Mouse (Mus musculus) heart, embryonic 14.5 days (tissue): ENCODE results near the gene Frs2. TPM values are rescaled to one million over a fixed set of nuclear protein-coding genes. Genes with fewer than 3 reads are reported as not detected.
A peak's percentile ranks its signal among the peaks of the same experiment; 100 is the strongest.

Source experiments
- ATAC-seq: fragments of 200-750 bp; cut with Nextera tagmentation; 2 replicates; pipeline ENCODE4 v1.8.0; 2017; ENCODE audit warnings: low read depth, moderate TSS enrichment; ENCODE audit not compliant: insufficient number of reproducible peaks, insufficient read depth, low FRiP score
- H3K27ac ChIP-seq, 2 experiments: fragments of 200-500 bp in 1 of 2; fragments of 300-500 bp in 1 of 2; sonication (generic) in 1 of 2; replicated peaks in 1 of 2; 2 replicates each; pipeline ENCODE4 v1.5.1; 2012 to 2014; ENCODE audit warnings: low read depth in 2 of 2, low read length in 2 of 2, control low read depth in 1 of 2, mild to moderate bottlenecking in 1 of 2, mixed read lengths in 1 of 2; ENCODE audit not compliant: control insufficient read depth in 1 of 2, insufficient read depth in 1 of 2
- H3K27me3 ChIP-seq: fragments of 300-500 bp; sonication (generic); 2 replicates; pipeline ENCODE4 v1.6.1; 2014; ENCODE audit warnings: mild to moderate bottlenecking, low read length, control low read depth; ENCODE audit not compliant: control insufficient read depth, insufficient read depth
- H3K36me3 ChIP-seq: fragments of 300-500 bp; sonication (generic); 2 replicates; pipeline ENCODE4 v1.6.1; 2014; ENCODE audit warnings: mild to moderate bottlenecking, control low read depth, low read length, mixed read lengths; ENCODE audit not compliant: control insufficient read depth, insufficient read depth
- H3K4me1 ChIP-seq, 2 experiments: fragments of 200-500 bp in 1 of 2; fragments of 300-500 bp in 1 of 2; sonication (generic) in 1 of 2; 2 replicates each; pipeline ENCODE4 v1.6.1; 2012 to 2014; ENCODE audit warnings: low read length in 2 of 2, control low read depth in 1 of 2, mixed read lengths in 1 of 2; ENCODE audit not compliant: control insufficient read depth in 2 of 2, insufficient read depth in 2 of 2
- H3K4me2 ChIP-seq: fragments of 300-500 bp; sonication (generic); 2 replicates; pipeline ENCODE4 v1.6.1; 2014; ENCODE audit warnings: mild to moderate bottlenecking, low read length
- H3K4me3 ChIP-seq, 2 experiments: fragments of 200-500 bp in 1 of 2; fragments of 300-500 bp in 1 of 2; sonication (generic) in 1 of 2; 2 replicates each; pipeline ENCODE4 v1.5.1; 2012 to 2014; ENCODE audit warnings: low read length in 2 of 2, mild to moderate bottlenecking in 2 of 2, control low read depth in 1 of 2, low read depth in 1 of 2, moderate library complexity in 1 of 2; ENCODE audit not compliant: control insufficient read depth in 1 of 2, insufficient read depth in 1 of 2
- H3K9ac ChIP-seq: fragments of 300-500 bp; sonication (generic); 2 replicates; pipeline ENCODE4 v1.6.1; 2014; ENCODE audit warnings: mild to moderate bottlenecking, low read length
- H3K9me3 ChIP-seq: fragments of 300-500 bp; sonication (generic); 2 replicates; pipeline ENCODE4 v1.6.1; 2016; ENCODE audit warnings: low read length, control low read depth; ENCODE audit not compliant: control insufficient read depth
- WGBS: fragments of 180-500 bp; shearing (Covaris S2); extraction: QIAGEN DNeasy Blood & Tissue Kit; methylation state at CpG from one replicate; pipeline ENCODE4 v1.1.7; 2014; 5-methylcytosine and 5-hydroxymethylcytosine counted together
- polyA plus RNA-seq: library from polyadenylated mRNA; unstranded; fragments of >200 nt; fragmentation: Nextera tagmentation; extraction: Ambion mirVana; gene quantifications from 2 replicates; pipeline ENCODE4 v1.2.1, GENCODE M21; 2014

Gene Frs2
- polyA plus RNA-seq, 1 experiment from 2014 or later = 26.1 TPM

GRCm38 (mm10) chr10:117119531-117119930 is 28.8 kb downstream of the Frs2 start:
- Histone ChIP-seq H3K27me3 (no peaks in the 10 kb centered on the region), H3K27ac (peak overlapping the region; percentile 34 to 83), H3K4me2 (peak overlapping the region; percentile 57), H3K9ac (peak overlapping the region; percentile 58), H3K4me3 (no peak overlapping the region), H3K9me3 (no peaks in the 10 kb centered on the region), H3K36me3 (0 out of 2 replicates have a peak, but pooled peaks cover 4% of the 10 kb centered on the region), H3K4me1 (peaks cover 14 to 50% of the 10 kb centered on the region in 2 experiments)
- WGBS = 16% methylated on average over 11 of the region's 11 CpGs
- no peak for ATAC-seq

- H3K4me1 ChIP-seq = peaks cover 14 to 51% of the 10 kb centered on the region in 2 experiments
- no peaks in the 10 kb centered on the region for H3K9me3 ChIP-seq
- H3K27ac ChIP-seq = peak overlapping the region; percentile 61 to 83
- H3K4me2 ChIP-seq = no peak overlapping the region
- H3K36me3 ChIP-seq = 0 out of 2 replicates have a peak, but pooled peaks cover 4% of the 10 kb centered on the region
- no peaks in the 10 kb centered on the region for H3K27me3 ChIP-seq
- 34% methylated on average over 7 of the region's 7 CpGs for WGBS
- no peak overlapping the region for H3K4me3 ChIP-seq
- H3K9ac ChIP-seq = no peak overlapping the region
- no peak for ATAC-seq
These were observed 29.9 kb downstream of the Frs2 start for GRCm38 (mm10) chr10:117118421-117118831.

GRCm38 (mm10) chr10:117115652-117116051 is 32.7 kb downstream of the Frs2 start:
- 37% methylated on average over 3 of the region's 3 CpGs for WGBS
- Histone ChIP-seq H3K36me3 (0 out of 2 replicates have a peak, but pooled peaks cover 4% of the 10 kb centered on the region), H3K27ac (peak overlapping the region; percentile 50 to 73; a peak in 2 of 4 replicates), H3K9me3 (no peaks in the 10 kb centered on the region), H3K4me3 (no peak overlapping the region), H3K4me1 (peaks cover 17 to 69% of the 10 kb centered on the region in 2 experiments), H3K4me2 (no peak overlapping the region), H3K27me3 (no peaks in the 10 kb centered on the region), H3K9ac (no peak overlapping the region)
- no peak for ATAC-seq

DNA sequence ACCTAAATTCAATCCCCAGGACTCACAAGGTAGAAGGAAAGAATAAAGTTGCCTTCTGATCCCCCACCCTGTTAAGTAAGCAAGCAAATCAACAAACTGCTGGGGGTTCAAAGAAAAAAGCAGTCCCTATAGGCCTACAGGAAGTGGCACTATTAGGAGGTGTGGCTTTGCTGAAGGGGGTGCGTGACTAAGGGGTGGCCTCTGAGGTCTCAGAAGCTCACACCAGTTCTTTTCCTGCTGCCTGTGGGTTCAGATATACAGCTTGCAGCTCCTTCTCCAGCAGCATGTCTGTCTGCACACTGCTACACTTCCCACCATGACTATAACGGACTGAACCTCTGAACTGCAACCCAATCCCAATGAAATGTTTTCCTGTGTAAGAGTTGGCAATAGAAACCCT is 35.8 kb downstream of the Frs2 start:
- Histone ChIP-seq H3K36me3 (0 out of 2 replicates have a peak, but pooled peaks cover 3% of the 10 kb centered on the region), H3K27me3 (no peaks in the 10 kb centered on the region), H3K9ac (no peak overlapping the region), H3K4me1 (peaks cover 10 to 44% of the 10 kb centered on the region in 2 experiments), H3K27ac (0 out of 4 replicates have a peak overlapping the region, but pooled peaks of 1 of the 2 experiments have one; percentile 8), H3K9me3 (no peaks in the 10 kb centered on the region), H3K4me3 (no peak overlapping the region), H3K4me2 (no peak overlapping the region)
- 48% methylated on average over 2 of the region's 2 CpGs for WGBS
- no peak for ATAC-seq

- Histone ChIP-seq H3K9me3 (no peaks in the 10 kb centered on the region), H3K27me3 (no peaks in the 10 kb centered on the region), H3K4me2 (no peak overlapping the region), H3K9ac (no peak overlapping the region), H3K27ac (peak overlapping the region in 1 of 2 experiments; percentile 48; a peak in 2 of 4 replicates), H3K4me3 (no peak overlapping the region), H3K4me1 (peaks cover 10 to 41% of the 10 kb centered on the region in 2 experiments), H3K36me3 (0 out of 2 replicates have a peak, but pooled peaks cover 3% of the 10 kb centered on the region)
- 36% methylated on average over 7 of the region's 7 CpGs for WGBS
- ATAC-seq = peak; percentile 40; the same call in 1 of the 2 replicates
These were observed 36.9 kb downstream of the Frs2 start for GRCm38 (mm10) chr10:117111455-117111854.

DNA sequence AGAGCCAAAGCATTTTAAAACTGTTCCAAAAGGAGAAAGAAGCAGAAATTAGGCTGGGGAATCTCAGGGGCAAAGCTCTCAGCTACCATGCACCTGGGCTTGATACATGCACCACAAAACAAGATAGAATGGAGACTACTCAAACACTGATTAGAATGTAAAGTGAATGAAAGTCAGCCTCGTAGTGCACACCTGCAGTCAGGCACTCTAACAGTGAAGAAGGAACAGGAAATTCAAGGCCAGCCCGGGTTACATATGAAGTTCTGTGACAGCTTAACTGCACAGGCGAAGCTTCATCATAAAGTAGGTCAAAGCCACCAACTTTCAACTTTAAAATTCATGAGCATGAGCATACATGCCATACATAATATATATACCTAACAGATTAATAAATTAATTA is 38.1 kb downstream of the Frs2 start:
- Histone ChIP-seq H3K4me1 (peaks cover 9 to 42% of the 10 kb centered on the region in 2 experiments), H3K4me2 (no peak overlapping the region), H3K27ac (no peak overlapping the region), H3K9ac (no peak overlapping the region), H3K9me3 (no peaks in the 10 kb centered on the region), H3K36me3 (0 out of 2 replicates have a peak, but pooled peaks cover 3% of the 10 kb centered on the region), H3K4me3 (no peak overlapping the region), H3K27me3 (no peaks in the 10 kb centered on the region)
- no peak for ATAC-seq
- WGBS = 77% methylated on average over 3 of the region's 3 CpGs

DNA sequence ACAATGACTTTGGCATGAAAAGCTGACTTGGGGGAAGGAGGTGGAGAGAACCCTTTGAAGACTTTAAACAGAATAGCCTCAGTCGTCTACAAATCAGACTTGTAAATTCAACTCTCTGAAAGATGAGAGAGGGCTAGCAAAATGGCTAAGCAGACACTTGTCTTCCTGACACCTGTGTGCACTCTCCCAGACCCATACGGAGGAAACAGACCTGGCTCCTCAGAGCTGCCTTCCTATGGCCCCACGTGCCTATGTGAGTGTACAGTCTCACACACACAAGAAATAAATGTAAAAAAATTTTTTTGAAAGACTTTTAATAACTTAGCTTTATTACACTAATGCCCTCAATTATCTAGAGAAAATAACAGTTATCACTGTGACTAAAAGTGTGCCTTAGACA is 41.6 kb downstream of the Frs2 start:
- Histone ChIP-seq H3K27me3 (no peaks in the 10 kb centered on the region), H3K27ac (peak overlapping the region; percentile 28 to 74; a peak in 3 of 4 replicates), H3K36me3 (0 out of 2 replicates have a peak, but pooled peaks cover 3% of the 10 kb centered on the region), H3K9me3 (no peaks in the 10 kb centered on the region), H3K4me2 (peak overlapping the region; percentile 29; the same call in 1 of the 2 replicates), H3K4me3 (no peak overlapping the region), H3K4me1 (peaks cover 16 to 57% of the 10 kb centered on the region in 2 experiments), H3K9ac (no peak overlapping the region)
- no peak for ATAC-seq
- WGBS = 10% methylated on average over 3 of the region's 3 CpGs
